Mouse (Mus musculus) ES-E14 (cell line): ENCODE measurements around the gene Gpr161. TPM values are rescaled to one million over a fixed set of nuclear protein-coding genes. Genes with fewer than 3 reads are reported as not detected.

Source experiments
- DNase-seq: peaks from one replicate; pipeline ENCODE4 v3.0.0-alpha.2; 2013; ENCODE audit warnings: low read depth, low spot score
- H3K27ac ChIP-seq: 2 replicates; pipeline ENCODE4 v1.5.1; 2012; ENCODE audit warnings: low read depth, mild to moderate bottlenecking, low read length, moderate library complexity, mixed read lengths; ENCODE audit not compliant: poor library complexity, insufficient read depth, severe bottlenecking
- H3K36me3 ChIP-seq: 2 replicates; pipeline ENCODE4 v1.6.1; 2012; ENCODE audit warnings: mild to moderate bottlenecking, low read length, moderate library complexity, mixed read lengths; ENCODE audit not compliant: control insufficient read depth, poor library complexity, insufficient read depth, severe bottlenecking
- H3K4me1 ChIP-seq, 2 experiments: fragments of 150-350 bp in 1 of 2; sonication (generic) in 1 of 2; 2 replicates each; pipeline ENCODE4 v1.6.1; 2012; ENCODE audit warnings: low read length in 2 of 2, mild to moderate bottlenecking in 1 of 2, mixed read lengths in 1 of 2; ENCODE audit not compliant: control insufficient read depth in 2 of 2, insufficient read depth in 2 of 2, poor library complexity in 1 of 2
- H3K4me3 ChIP-seq, 2 experiments: fragments of 150-350 bp in 1 of 2; sonication (generic) in 1 of 2; 2 replicates each; pipeline ENCODE4 v1.5.1; 2012; ENCODE audit warnings: low read length in 2 of 2, low read depth in 1 of 2, mild to moderate bottlenecking in 1 of 2, mixed read lengths in 1 of 2; ENCODE audit not compliant: insufficient read depth in 1 of 2, poor library complexity in 1 of 2, severe bottlenecking in 1 of 2
- H3K9ac ChIP-seq: 2 replicates; pipeline ENCODE4 v1.6.1; 2012; ENCODE audit warnings: low read depth, mild to moderate bottlenecking, low read length, mixed read lengths; ENCODE audit not compliant: poor library complexity, insufficient read depth, severe bottlenecking
- H3K9me3 ChIP-seq: fragments of 150-350 bp; sonication (generic); 2 replicates; pipeline ENCODE4 v1.6.1; 2012; ENCODE audit warnings: low read depth, mild to moderate bottlenecking, low read length; ENCODE audit not compliant: control insufficient read depth, insufficient read depth
- CHD2 ChIP-seq: IDR thresholded peaks from 2 replicates; pipeline ENCODE4 v1.6.1; 2014; ENCODE audit warnings: mild to moderate bottlenecking, low read depth, low read length, inconsistent platforms
- HCFC1 ChIP-seq: IDR thresholded peaks from 2 replicates; pipeline ENCODE4 v1.6.1; 2012; ENCODE audit warnings: low read length, inconsistent platforms, borderline replicate concordance; ENCODE audit not compliant: insufficient read depth
- MAFK ChIP-seq: IDR thresholded peaks from 2 replicates; pipeline ENCODE4 v1.6.1; 2014; ENCODE audit warnings: mild to moderate bottlenecking, low read depth, low read length, inconsistent platforms; ENCODE audit not compliant: insufficient read depth
- ZC3H11A ChIP-seq: IDR thresholded peaks from 2 replicates; pipeline ENCODE4 v1.6.1; 2012; ENCODE audit warnings: low read depth, mild to moderate bottlenecking, inconsistent platforms, low read length, borderline replicate concordance
- ZNF384 ChIP-seq: IDR thresholded peaks from 2 replicates; pipeline ENCODE4 v1.6.1; 2012; ENCODE audit warnings: low read depth, low read length, inconsistent platforms
- in situ Hi-C, 2 experiments: fragments of 600-800 bp; cut with MboI; formaldehyde crosslinking; loops; one replicate each; pipeline ENCODE4 v1.15.1; 2025; ENCODE audit warnings: low sequenced_read_pairs in 2 of 2, inconsistent platforms in 1 of 2; ENCODE audit not compliant: unreplicated experiment in 2 of 2
- total RNA-seq: library from RNA; depleted of rRNA; stranded (reverse); fragments of 300-350 nt; gene quantifications from 2 replicates; pipeline ENCODE4 v1.2.3, GENCODE M21; 2012

The Gpr161 gene
- total RNA-seq, 1 experiment: 3.3 TPM

- in situ Hi-C loops: no loop called here
- no peaks in the 10 kb centered on the region for H3K9me3 ChIP-seq
- TF ChIP-seq CHD2: no peak
- no peak for TF ChIP-seq ZNF384
- no peak for TF ChIP-seq HCFC1
- TF ChIP-seq ZC3H11A: no peak
- no peak for TF ChIP-seq MAFK
- no peak overlapping the region for H3K27ac ChIP-seq
- H3K36me3 ChIP-seq: no peaks in the 10 kb centered on the region
- DNase-seq: peak; percentile 25
- peak overlapping the region; percentile 73 for H3K9ac ChIP-seq
- H3K4me3 ChIP-seq: peak overlapping the region; percentile 79 to 95
- H3K4me1 ChIP-seq: peaks cover 0 to 2% of the 10 kb centered on the region in 2 experiments; a peak in 1 of 4 replicates
Observed at GRCm38 (mm10) chr1:165282222-165282966, 13.2 kb upstream of the Gpr161 start.

- H3K4me3 ChIP-seq: peak overlapping the region in 1 of 2 experiments; percentile 95; a peak in 2 of 4 replicates
- DNase-seq: no peak
- no peak overlapping the region for H3K27ac ChIP-seq
- TF ChIP-seq ZC3H11A (no peak), ZNF384 (no peak), HCFC1 (no peak), MAFK (no peak), CHD2 (no peak)
- no peaks in the 10 kb centered on the region for H3K9me3 ChIP-seq
- in situ Hi-C loops: no loop called here
- H3K36me3 ChIP-seq: no peaks in the 10 kb centered on the region
- no peak overlapping the region for H3K9ac ChIP-seq
- H3K4me1 ChIP-seq: peaks cover 0 to 2% of the 10 kb centered on the region in 2 experiments; a peak in 1 of 4 replicates
Observed at GRCm38 (mm10) chr1:165282967-165283345, 12.6 kb upstream of the Gpr161 start.

- in situ Hi-C loops: no loop called here
- H3K36me3 ChIP-seq: no peaks in the 10 kb centered on the region
- no peak overlapping the region for H3K27ac ChIP-seq
- H3K4me3 ChIP-seq: no peak overlapping the region
- no peak for TF ChIP-seq MAFK
- no peak for DNase-seq
- no peaks in the 10 kb centered on the region for H3K9me3 ChIP-seq
- H3K4me1 ChIP-seq: peaks cover 0 to 2% of the 10 kb centered on the region in 2 experiments; a peak in 1 of 4 replicates
- no peak overlapping the region for H3K9ac ChIP-seq
Observed at GRCm38 (mm10) chr1:165284096-165284495, 11.5 kb upstream of the Gpr161 start.

- DNase-seq: no peak
- Histone ChIP-seq H3K36me3 (no peaks in the 10 kb centered on the region), H3K4me3 (no peak overlapping the region), H3K4me1 (no peaks in the 10 kb centered on the region), H3K9ac (no peak overlapping the region), H3K9me3 (no peaks in the 10 kb centered on the region), H3K27ac (no peak overlapping the region)
- TF ChIP-seq ZC3H11A (no peak), HCFC1 (no peak), CHD2 (no peak), ZNF384 (no peak), MAFK (no peak)
- in situ Hi-C loops: no loop called here
Observed at GRCm38 (mm10) chr1:165288165-165288564, 7.4 kb upstream of the Gpr161 start.
